Mouse (Mus musculus) lung, embryonic 14.5 days (tissue): ENCODE measurements around the gene Eif2ak2. TPM values are rescaled to one million over a fixed set of nuclear protein-coding genes. Genes with fewer than 3 reads are reported as not detected.

Experiments
- ATAC-seq: fragments of 200-750 bp; cut with Nextera tagmentation; 2 replicates; pipeline ENCODE4 v1.8.0; 2017; ENCODE audit warnings: mild to moderate bottlenecking, moderate TSS enrichment, moderate library complexity; ENCODE audit not compliant: insufficient read depth
- DNase-seq: peaks from one replicate; pipeline ENCODE4 v3.0.0-alpha.2; 2015
- H3K27ac ChIP-seq: fragments of 300-500 bp; sonication (generic); 2 replicates; pipeline ENCODE4 v1.5.1; 2014; ENCODE audit warnings: low read depth, mild to moderate bottlenecking, moderate library complexity
- H3K27me3 ChIP-seq: fragments of 300-500 bp; sonication (generic); 2 replicates; pipeline ENCODE4 v1.6.1; 2014; ENCODE audit warnings: low read length, control low read depth; ENCODE audit not compliant: insufficient read depth
- H3K36me3 ChIP-seq: fragments of 300-500 bp; sonication (generic); 2 replicates; pipeline ENCODE4 v1.6.1; 2014; ENCODE audit warnings: control low read depth; ENCODE audit not compliant: insufficient read depth
- H3K4me1 ChIP-seq: fragments of 300-500 bp; sonication (generic); 2 replicates; pipeline ENCODE4 v1.6.1; 2014; ENCODE audit warnings: antibody characterized with exemption, control low read depth; ENCODE audit not compliant: insufficient read depth
- H3K4me2 ChIP-seq: fragments of 300-500 bp; sonication (generic); 2 replicates; pipeline ENCODE4 v1.6.1; 2014; ENCODE audit warnings: mild to moderate bottlenecking
- H3K4me3 ChIP-seq: fragments of 300-500 bp; sonication (generic); 2 replicates; pipeline ENCODE4 v1.5.1; 2014; ENCODE audit warnings: low read depth, low read length
- H3K9ac ChIP-seq: fragments of 300-500 bp; sonication (generic); 2 replicates; pipeline ENCODE4 v1.6.1; 2014
- H3K9me3 ChIP-seq: fragments of 300-500 bp; sonication (generic); 2 replicates; pipeline ENCODE4 v1.6.1; 2016; ENCODE audit warnings: low read depth, low read length, control low read depth
- CTCF ChIP-seq: IDR thresholded peaks from 2 replicates; pipeline ENCODE4 v1.5.1; 2016; ENCODE audit warnings: antibody characterized with exemption, low read depth
- WGBS: fragments of 180-500 bp; shearing (Covaris S2); extraction: QIAGEN DNeasy Blood & Tissue Kit; methylation state at CpG from one replicate; pipeline ENCODE4 v1.1.7; 2014; 5-methylcytosine and 5-hydroxymethylcytosine counted together
- polyA plus RNA-seq: library from polyadenylated mRNA; unstranded; fragments of >200 nt; fragmentation: Nextera tagmentation; extraction: Ambion mirVana; gene quantifications from 2 replicates; pipeline ENCODE4 v1.2.1, GENCODE M21; 2014

Gene Eif2ak2
- polyA plus RNA-seq, 1 experiment from 2014 or later: 8.4 TPM

DNA sequence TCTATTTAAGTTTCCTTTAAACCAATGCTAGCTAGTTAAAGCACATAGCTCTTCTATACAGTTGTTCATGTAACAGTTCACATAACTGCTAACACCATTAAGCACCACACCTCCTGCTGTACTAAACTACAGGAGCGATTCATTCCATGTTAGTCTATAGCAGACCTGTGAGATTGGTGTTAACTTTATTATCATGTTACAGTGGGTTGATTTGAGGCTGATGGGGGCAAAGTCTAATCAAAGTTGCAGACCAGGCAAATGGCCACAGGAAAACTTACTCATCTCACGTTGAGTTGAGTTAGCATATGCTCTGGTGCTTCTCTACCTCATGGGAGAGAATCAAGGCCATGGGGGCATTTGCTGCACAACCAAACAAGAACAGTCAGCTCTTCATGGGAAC is 27.0 kb upstream of the Eif2ak2 start:
- Histone ChIP-seq H3K9ac (no peak overlapping the region), H3K4me3 (no peak overlapping the region), H3K27ac (no peak overlapping the region), H3K4me2 (no peak overlapping the region), H3K27me3 (no peaks in the 10 kb centered on the region), H3K4me1 (no peaks in the 10 kb centered on the region), H3K36me3 (no peaks in the 10 kb centered on the region), H3K9me3 (no peaks in the 10 kb centered on the region)
- WGBS: 76% methylated on average over 2 of the region's 2 CpGs
- ATAC-seq (no peak), DNase-seq (no peak)
- no peak for TF ChIP-seq CTCF

DNA sequence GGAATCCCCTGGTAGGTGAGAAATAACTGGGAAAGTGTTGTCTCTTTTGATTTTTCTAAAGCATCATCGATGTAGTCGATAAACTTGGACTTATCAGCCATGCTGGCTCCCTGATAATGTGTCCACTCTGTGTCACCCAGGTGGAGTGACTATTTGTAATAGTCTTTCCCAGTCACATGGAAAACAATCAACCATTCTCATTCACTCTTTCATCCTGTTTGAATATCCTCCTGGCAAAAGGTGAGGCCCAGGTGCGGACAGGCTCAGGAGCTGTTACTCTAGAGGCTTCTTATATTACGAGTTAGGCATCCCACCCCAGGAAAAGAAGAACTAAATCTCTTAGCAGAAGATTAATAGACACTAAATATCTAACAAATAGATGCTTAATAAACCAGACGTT is 24.5 kb upstream of the Eif2ak2 start, which contains the start of gene Sult6b1:
Gene Sult6b1 (minus strand): TSS at position 101 of the 400 bp plus-strand sequence.
- 78% methylated on average over 5 of the region's 5 CpGs for WGBS
- Histone ChIP-seq H3K27me3 (no peaks in the 10 kb centered on the region), H3K4me1 (no peaks in the 10 kb centered on the region), H3K4me2 (no peak within 1 kb of the TSS), H3K9ac (no peak within 1 kb of the TSS), H3K36me3 (no peaks in the 10 kb centered on the region), H3K9me3 (no peaks in the 10 kb centered on the region), H3K27ac (no peak within 1 kb of the TSS), H3K4me3 (no peak within 1 kb of the TSS)
- DNase-seq (no peak), ATAC-seq (no peak)
- no peak for TF ChIP-seq CTCF

DNA sequence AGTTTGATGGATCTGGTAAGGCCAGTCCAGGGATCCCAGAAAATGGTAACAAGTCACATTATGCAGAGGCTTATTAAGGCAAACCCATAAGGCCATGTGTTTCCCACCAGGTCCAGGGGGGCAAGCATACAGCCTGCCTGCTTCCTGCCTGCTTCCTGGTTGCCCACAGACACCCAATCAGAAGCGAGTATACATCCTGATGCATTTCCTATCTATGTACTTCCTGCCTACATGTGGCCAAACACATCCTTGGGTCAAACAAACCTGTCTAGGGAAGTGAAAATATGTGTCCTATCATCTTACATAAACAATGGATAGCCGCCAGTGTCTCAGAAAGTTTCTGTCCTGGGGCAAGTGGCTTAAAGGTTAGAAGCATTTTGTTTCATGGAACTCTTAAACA is 20.8 kb upstream of the Eif2ak2 start:
- no peaks in the 10 kb centered on the region for H3K36me3 ChIP-seq
- H3K4me1 ChIP-seq: no peaks in the 10 kb centered on the region
- no peak for TF ChIP-seq CTCF
- 62% methylated on average over 2 of the region's 2 CpGs for WGBS
- ATAC-seq (no peak), DNase-seq (peak; percentile 16)
- no peak overlapping the region for H3K4me2 ChIP-seq
- H3K9me3 ChIP-seq: no peaks in the 10 kb centered on the region
- H3K9ac ChIP-seq: no peak overlapping the region
- H3K27me3 ChIP-seq: no peaks in the 10 kb centered on the region
- no peak overlapping the region for H3K27ac ChIP-seq
- no peak overlapping the region for H3K4me3 ChIP-seq

DNA sequence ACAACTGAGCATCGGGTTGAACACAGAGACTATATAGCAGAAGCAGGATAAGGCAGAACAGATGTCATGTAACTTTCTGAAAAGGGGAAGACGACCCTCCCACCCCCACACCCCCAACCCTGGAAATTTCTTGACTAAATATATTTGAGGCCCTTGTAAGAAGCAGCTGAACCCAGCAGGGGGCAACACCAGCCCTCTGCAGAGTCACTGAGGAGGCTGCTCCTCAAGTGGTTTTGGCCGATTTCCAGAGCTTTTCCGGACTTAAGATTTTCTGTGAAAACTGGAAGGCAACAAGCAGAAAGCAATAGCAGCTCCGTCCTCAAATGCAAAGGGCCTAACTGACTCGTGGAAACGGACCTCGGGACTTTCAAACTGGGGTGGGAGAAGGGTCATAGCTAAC is 13.0 kb upstream of the Eif2ak2 start:
- peak; percentile 78 for TF ChIP-seq CTCF
- H3K4me3 ChIP-seq: no peak overlapping the region
- H3K9me3 ChIP-seq: no peaks in the 10 kb centered on the region
- peak; percentile 68; the same call in 1 of the 2 replicates for ATAC-seq
- H3K27me3 ChIP-seq: no peaks in the 10 kb centered on the region
- H3K4me2 ChIP-seq: peak overlapping the region; percentile 52
- H3K27ac ChIP-seq: no peak overlapping the region
- peak overlapping the region; percentile 17; the same call in 1 of the 2 replicates for H3K9ac ChIP-seq
- H3K36me3 ChIP-seq: no peaks in the 10 kb centered on the region
- 13% methylated on average over 8 of the region's 8 CpGs for WGBS
- DNase-seq: peak; percentile 99
- no peaks in the 10 kb centered on the region for H3K4me1 ChIP-seq

DNA sequence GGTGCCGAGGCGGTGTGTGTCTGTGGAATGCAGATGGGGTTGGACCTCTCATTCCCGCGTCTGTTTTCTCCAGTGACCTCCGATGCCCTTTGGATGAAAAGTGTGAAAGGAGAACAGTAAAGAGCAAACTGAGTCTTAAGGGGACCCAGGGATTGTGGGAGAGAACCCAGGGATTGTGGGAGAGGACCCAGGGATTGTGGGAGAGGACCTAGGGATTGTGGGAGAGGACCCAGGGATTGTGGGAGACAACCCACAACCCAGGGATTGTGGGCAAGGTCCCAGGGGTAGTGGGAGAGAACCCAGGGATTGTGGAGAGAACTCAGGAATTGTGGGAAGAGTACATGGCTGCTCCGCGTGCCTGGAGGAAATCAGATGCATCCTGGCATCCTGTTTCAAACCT is 12.6 kb upstream of the Eif2ak2 start:
- Histone ChIP-seq H3K36me3 (no peaks in the 10 kb centered on the region), H3K4me3 (no peak overlapping the region), H3K27ac (no peak overlapping the region), H3K4me1 (no peaks in the 10 kb centered on the region), H3K27me3 (no peaks in the 10 kb centered on the region), H3K4me2 (peak overlapping the region; percentile 52; the same call in 1 of the 2 replicates), H3K9ac (no peak overlapping the region; the same call in 1 of the 2 replicates), H3K9me3 (no peaks in the 10 kb centered on the region)
- WGBS: 72% methylated on average over 7 of the region's 7 CpGs
- ATAC-seq (no peak; the same call in 1 of the 2 replicates), DNase-seq (no peak)
- no peak for TF ChIP-seq CTCF

DNA sequence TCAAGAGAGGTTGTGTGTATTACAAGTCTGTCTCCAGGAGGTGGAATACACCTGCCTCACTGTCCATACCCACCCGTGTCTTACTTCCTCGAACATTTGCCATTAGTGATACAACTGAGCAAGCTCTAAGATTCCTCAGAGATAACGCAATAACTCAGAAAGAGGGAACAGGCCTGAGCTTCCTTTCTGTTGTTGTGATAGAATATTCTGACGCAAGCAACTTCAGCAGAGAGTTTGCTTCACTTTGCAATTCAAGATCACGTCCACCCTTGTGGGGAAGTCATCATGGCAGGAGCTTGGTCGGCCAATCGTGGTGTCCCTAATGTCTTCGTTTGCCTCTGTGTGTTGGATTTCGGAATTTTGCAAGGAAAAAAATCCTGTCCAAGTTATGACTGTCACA is 8.6 kb upstream of the Eif2ak2 start:
- no peak for DNase-seq
- WGBS: 79% methylated on average over 9 of the region's 9 CpGs
- Histone ChIP-seq H3K4me2 (no peak overlapping the region), H3K9ac (no peak overlapping the region), H3K4me1 (no peaks in the 10 kb centered on the region), H3K4me3 (no peak overlapping the region), H3K27me3 (no peaks in the 10 kb centered on the region), H3K27ac (no peak overlapping the region), H3K36me3 (no peaks in the 10 kb centered on the region), H3K9me3 (no peaks in the 10 kb centered on the region)
- no peak for TF ChIP-seq CTCF
- no peak for ATAC-seq

DNA sequence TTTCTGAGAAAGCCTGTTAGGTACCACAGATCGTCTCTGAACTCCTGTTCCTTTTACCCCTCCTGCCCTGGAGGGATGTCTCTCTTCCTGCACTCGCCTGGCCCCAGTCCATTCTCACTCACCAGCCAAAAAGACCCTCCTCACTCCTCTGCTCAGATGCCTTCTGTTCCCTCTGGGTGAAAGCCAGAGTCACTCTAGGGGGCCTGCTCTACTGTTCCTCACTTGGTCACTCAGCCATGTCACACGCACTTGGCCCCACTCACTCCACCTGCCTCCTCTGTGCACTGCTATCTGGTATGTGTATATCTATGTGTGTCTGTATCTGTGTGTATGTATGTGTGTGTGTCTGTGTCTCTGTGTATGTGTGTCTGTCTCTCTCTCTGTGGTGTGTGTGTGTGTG is 6.8 kb upstream of the Eif2ak2 start:
- no peak for ATAC-seq
- no peak overlapping the region for H3K27ac ChIP-seq
- no peaks in the 10 kb centered on the region for H3K36me3 ChIP-seq
- H3K27me3 ChIP-seq: no peaks in the 10 kb centered on the region
- no peaks in the 10 kb centered on the region for H3K4me1 ChIP-seq
- no peaks in the 10 kb centered on the region for H3K9me3 ChIP-seq
- 49% methylated on average over 3 of the region's 3 CpGs for WGBS
- no peak overlapping the region for H3K4me2 ChIP-seq
- H3K4me3 ChIP-seq: no peak overlapping the region
- TF ChIP-seq CTCF: no peak
- DNase-seq: no peak
- H3K9ac ChIP-seq: no peak overlapping the region

DNA sequence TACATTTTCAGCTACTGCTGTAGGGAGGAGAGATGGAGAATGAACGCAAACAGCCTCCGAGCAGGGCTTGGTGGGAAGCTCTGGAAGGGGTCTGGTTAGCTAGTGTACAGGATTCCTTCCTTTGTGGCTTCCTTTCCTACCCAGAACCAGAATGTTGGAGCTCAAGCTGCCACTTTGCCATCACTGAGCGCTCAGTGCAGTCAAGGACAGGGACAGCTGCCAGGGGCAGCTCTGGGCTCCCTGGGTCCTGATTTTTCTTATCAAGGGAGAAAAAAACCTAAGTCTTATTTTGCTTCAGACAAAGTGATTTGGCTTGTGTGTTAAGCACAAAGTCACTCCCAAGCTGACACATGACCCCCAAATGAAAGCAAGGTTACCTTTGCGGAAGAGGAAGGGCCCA is 6.2 kb upstream of the Eif2ak2 start:
- no peak for ATAC-seq
- WGBS: 77% methylated on average over 4 of the region's 4 CpGs
- H3K4me2 ChIP-seq: no peak overlapping the region
- no peak overlapping the region for H3K9ac ChIP-seq
- no peaks in the 10 kb centered on the region for H3K4me1 ChIP-seq
- TF ChIP-seq CTCF: no peak
- no peak for DNase-seq
- no peaks in the 10 kb centered on the region for H3K27me3 ChIP-seq
- H3K27ac ChIP-seq: no peak overlapping the region
- no peaks in the 10 kb centered on the region for H3K36me3 ChIP-seq
- H3K4me3 ChIP-seq: no peak overlapping the region
- no peaks in the 10 kb centered on the region for H3K9me3 ChIP-seq
